13 mouse cellular contexts compared by ENCODE assay signal in the genomic region with DNA sequence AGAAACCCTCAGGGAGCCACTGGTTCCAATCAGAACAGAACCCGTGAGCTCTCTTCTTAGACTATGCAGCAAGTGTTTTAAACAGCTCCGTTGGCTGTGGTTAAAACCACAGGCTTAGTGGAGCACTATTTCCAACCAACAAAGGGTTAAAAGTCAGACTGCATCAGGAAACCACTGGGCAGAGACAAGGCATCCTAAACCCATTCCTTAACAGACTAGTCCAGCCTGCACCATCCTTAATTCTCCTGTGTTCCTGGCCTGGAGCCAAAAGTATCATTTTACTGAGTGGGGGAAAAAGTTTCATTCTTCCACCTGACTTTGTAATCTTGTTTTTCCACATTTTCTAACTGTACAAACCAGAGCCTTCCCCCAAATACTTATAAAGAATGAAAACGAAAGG. TPM values are rescaled to one million over a fixed set of nuclear protein-coding genes. Genes with fewer than 3 reads are reported as not detected.
DNase-seq lines count a peak whose midpoint lies in the region; ATAC-seq lines count a peak whose summit lies in the region.
"Had no signal": no experiment of that assay in that cellular context is flagged by ENCODE, and none has a peak within 500 bp of the region (broad histone marks: within the 10 kb centered on the region; RNA-seq: fewer than 3 reads in every experiment).

No protein-coding gene starts in this region.

- H3K9me3 ChIP-seq in kidney, embryonic 15.5 days (replicated peaks), result no peaks in the 10 kb centered on the region
- no peaks in the 10 kb centered on the region for H3K9me3 ChIP-seq in embryonic facial prominence, embryonic 14.5 days (ENCODE audit: control insufficient read depth, low read length)
- H3K9me3 ChIP-seq in forebrain, embryonic 15.5 days, result no peaks in the 10 kb centered on the region
- H3K9me3 ChIP-seq: hindbrain, embryonic 13.5 days; neural tube, embryonic 13.5 days had no signal

- no peak for DNase-seq in kidney, postnatal 36 days
- peak; percentile 38 for DNase-seq in thymus, postnatal 0 days (ENCODE audit: low spot score)
- no peak for DNase-seq in thymus, postnatal 36 days
- DNase-seq in embryonic facial prominence, embryonic 14.5 days (ENCODE audit: low spot score), result peak; percentile 81
- no peak for DNase-seq in cerebellum, postnatal 36 days
- DNase-seq: adrenal gland, postnatal 10 days; kidney, adult 2 months; layer of hippocampus, adult 9-11 months had no signal

- H3K27ac ChIP-seq in kidney, embryonic 15.5 days, result peak overlapping the region; percentile 41; the same call in 1 of the 2 replicates
- no peak overlapping the region for H3K27ac ChIP-seq in embryonic facial prominence, embryonic 14.5 days (replicated peaks; ENCODE audit: low read depth, low read length)
- H3K27ac ChIP-seq in forebrain, embryonic 15.5 days (replicated peaks), result no peak overlapping the region
- H3K27ac ChIP-seq: hindbrain, embryonic 13.5 days; neural tube, embryonic 13.5 days had no signal

- H3K4me2 ChIP-seq in kidney, embryonic 15.5 days, result peak overlapping the region; percentile 14; the same call in 1 of the 2 replicates
- H3K4me2 ChIP-seq in embryonic facial prominence, embryonic 14.5 days (ENCODE audit: low read depth, low read length), result peak overlapping the region; percentile 30
- H3K4me2 ChIP-seq in forebrain, embryonic 15.5 days (replicated peaks), result no peak overlapping the region
- H3K4me2 ChIP-seq: hindbrain, embryonic 13.5 days; neural tube, embryonic 13.5 days had no signal

- ATAC-seq in kidney, embryonic 15.5 days (replicated peaks; ENCODE audit: low FRiP score), result no peak
- ATAC-seq in embryonic facial prominence, embryonic 14.5 days (ENCODE audit: low read depth), result peak; percentile 79; the same call in 1 of the 2 replicates
- peak; percentile 75 for ATAC-seq in megakaryocyte-erythroid progenitor cell, adult 5-6 weeks (replicated peaks; ENCODE audit: low FRiP score, low TSS enrichment, poor library complexity, severe bottlenecking)
- no peak for ATAC-seq in forebrain, embryonic 15.5 days (replicated peaks)

- H3K9ac ChIP-seq in kidney, embryonic 15.5 days, result no peak overlapping the region
- no peak overlapping the region for H3K9ac ChIP-seq in embryonic facial prominence, embryonic 14.5 days (ENCODE audit: low read depth, low read length)
- H3K9ac ChIP-seq in forebrain, embryonic 15.5 days (replicated peaks), result no peak overlapping the region
- H3K9ac ChIP-seq: hindbrain, embryonic 13.5 days; neural tube, embryonic 13.5 days had no signal

- no peak overlapping the region for H3K4me3 ChIP-seq in kidney, embryonic 15.5 days (replicated peaks)
- no peak overlapping the region for H3K4me3 ChIP-seq in embryonic facial prominence, embryonic 14.5 days (ENCODE audit: low read depth, low read length)
- H3K4me3 ChIP-seq in forebrain, embryonic 15.5 days, result no peak overlapping the region
- H3K4me3 ChIP-seq: hindbrain, embryonic 13.5 days; neural tube, embryonic 13.5 days had no signal

- no peaks in the 10 kb centered on the region for H3K36me3 ChIP-seq in kidney, embryonic 15.5 days
- no peaks in the 10 kb centered on the region for H3K36me3 ChIP-seq in embryonic facial prominence, embryonic 14.5 days (ENCODE audit: control insufficient read depth, insufficient read depth, low read length)
- H3K36me3 ChIP-seq in forebrain, embryonic 15.5 days, result no peaks in the 10 kb centered on the region
- H3K36me3 ChIP-seq: hindbrain, embryonic 13.5 days; neural tube, embryonic 13.5 days had no signal

- 55% methylated on average over 3 of the region's 3 CpGs for WGBS in kidney, embryonic 15.5 days
- 25% methylated on average over 3 of the region's 3 CpGs for WGBS in embryonic facial prominence, embryonic 14.5 days
- 81% methylated on average over 3 of the region's 3 CpGs for WGBS in forebrain, embryonic 15.5 days

- H3K27me3 ChIP-seq in kidney, embryonic 15.5 days, result no peaks in the 10 kb centered on the region
- H3K27me3 ChIP-seq in embryonic facial prominence, embryonic 14.5 days (replicated peaks; ENCODE audit: control insufficient read depth, insufficient read depth, low read length), result no peaks in the 10 kb centered on the region
- H3K27me3 ChIP-seq in forebrain, embryonic 15.5 days, result no peaks in the 10 kb centered on the region
- H3K27me3 ChIP-seq: hindbrain, embryonic 13.5 days; neural tube, embryonic 13.5 days had no signal

- no peaks in the 10 kb centered on the region for H3K4me1 ChIP-seq in kidney, embryonic 15.5 days
- H3K4me1 ChIP-seq in embryonic facial prominence, embryonic 14.5 days (ENCODE audit: control insufficient read depth, insufficient read depth, low read length), result no peaks in the 10 kb centered on the region; the same call in none of the 2 replicates
- H3K4me1 ChIP-seq in forebrain, embryonic 15.5 days, result no peaks in the 10 kb centered on the region
- H3K4me1 ChIP-seq: hindbrain, embryonic 13.5 days; neural tube, embryonic 13.5 days had no signal

RNA-seq across cellular contexts. Expression of gene Ikzf2, which starts 49.1 kb away (rescaled TPM):
- 3.7 and 4.1 TPM in 2 replicates for polyA plus RNA-seq in kidney, embryonic 15.5 days (2015; fragmentation: Nextera tagmentation; extraction: Ambion mirVana)
- 17.2 and 29.9 TPM in 2 replicates for polyA plus RNA-seq in thymus, postnatal 0 days (2015; fragmentation: Nextera tagmentation; extraction: Ambion mirVana)
- polyA plus RNA-seq in embryonic facial prominence, embryonic 14.5 days (2014; fragmentation: Nextera tagmentation; extraction: Ambion mirVana), result 4.2 and 5.6 TPM in 2 replicates
- 13.0 and 23.5 TPM in 2 replicates for total RNA-seq in megakaryocyte-erythroid progenitor cell, adult 5-6 weeks (2014; fragmentation: Nextera tagmentation)
- 9.6 and 27.9 TPM in 2 replicates for total RNA-seq in megakaryocyte-erythroid progenitor cell, adult 5-6 weeks (2017)
- polyA plus RNA-seq in forebrain, embryonic 15.5 days (2015; fragmentation: Nextera tagmentation; extraction: Ambion mirVana), result 4.7 and 4.9 TPM in 2 replicates

Comparison
In these comparisons a context has a peak if more than half of its experiments do, and no peak if none do; other contexts are left out.
1. DNase-seq: peak in thymus, postnatal 0 days (single experiment) and embryonic facial prominence, embryonic 14.5 days (single experiment); none in kidney, postnatal 36 days (0 of 2), thymus, postnatal 36 days (0 of 2) and cerebellum, postnatal 36 days (0 of 2).
2. ATAC-seq: peak in embryonic facial prominence, embryonic 14.5 days (single experiment) and megakaryocyte-erythroid progenitor cell, adult 5-6 weeks (single experiment); none in kidney, embryonic 15.5 days (single experiment) and forebrain, embryonic 15.5 days (single experiment).